Mouse (Mus musculus): ENCODE data around the gene Ddx47.

Gene Ddx47

GRCm38 (mm10) chr6:135069856-135070255 lies 58.4 kb downstream of the Ddx47 start:
- no peak for DNase-seq (ENCODE audit: low read depth, low spot score)

DNA sequence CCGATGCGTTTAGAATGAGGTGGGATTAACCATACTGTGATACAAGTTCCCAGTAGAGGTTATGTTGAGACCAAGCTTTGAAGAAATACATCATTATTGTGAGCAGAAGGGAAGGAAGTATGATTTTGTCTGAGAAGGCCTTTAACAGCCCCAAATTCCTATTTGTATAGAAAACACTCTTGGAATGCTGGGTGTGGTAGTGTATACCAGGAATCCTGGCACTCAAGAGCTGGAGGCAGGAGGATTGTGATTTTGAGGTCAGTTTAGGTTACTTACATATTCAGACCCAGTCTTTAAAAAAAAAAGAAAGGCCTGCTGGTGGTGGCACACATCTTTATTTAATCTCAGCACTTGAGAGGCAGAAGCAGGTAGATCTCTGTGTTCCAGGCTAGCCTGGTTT lies 58.9 kb downstream of the Ddx47 start:
- DNase-seq (ENCODE audit: low read depth, low spot score) = no peak

Measured in CD4-positive, CD25-positive, alpha-beta regulatory T cell, adult 2 months (primary cell).